Mouse (Mus musculus) embryonic facial prominence, embryonic 15.5 days (tissue): ENCODE data around the gene Padi2. TPM values are rescaled to one million over a fixed set of nuclear protein-coding genes. Genes with fewer than 3 reads are reported as not detected.
A peak's percentile ranks its signal among the peaks of the same experiment; 100 is the strongest.

Source experiments
- ATAC-seq: fragments of 200-750 bp; cut with Nextera tagmentation; 2 replicates; pipeline ENCODE4 v1.8.0; 2017; ENCODE audit warnings: low read depth, moderate TSS enrichment; ENCODE audit not compliant: insufficient number of reproducible peaks, low FRiP score, low TSS enrichment
- H3K27ac ChIP-seq: fragments of 300-500 bp; sonication (generic); replicated peaks from 2 replicates; pipeline ENCODE4 v1.5.1; 2015; ENCODE audit warnings: mild to moderate bottlenecking, inconsistent platforms
- H3K27me3 ChIP-seq: fragments of 300-500 bp; sonication (generic); 2 replicates; pipeline ENCODE4 v1.6.1; 2015; ENCODE audit warnings: inconsistent platforms
- H3K36me3 ChIP-seq: fragments of 300-500 bp; sonication (generic); 2 replicates; pipeline ENCODE4 v1.6.1; 2015; ENCODE audit warnings: mild to moderate bottlenecking, inconsistent platforms
- H3K4me1 ChIP-seq: fragments of 300-500 bp; sonication (generic); 2 replicates; pipeline ENCODE4 v1.6.1; 2015; ENCODE audit warnings: inconsistent platforms
- H3K4me2 ChIP-seq: fragments of 300-500 bp; sonication (generic); replicated peaks from 2 replicates; pipeline ENCODE4 v1.6.1; 2015; ENCODE audit warnings: mild to moderate bottlenecking, inconsistent platforms
- H3K4me3 ChIP-seq: fragments of 300-500 bp; sonication (generic); replicated peaks from 2 replicates; pipeline ENCODE4 v1.5.1; 2015; ENCODE audit warnings: mild to moderate bottlenecking, inconsistent platforms
- H3K9ac ChIP-seq: fragments of 300-500 bp; sonication (generic); 2 replicates; pipeline ENCODE4 v1.6.1; 2015; ENCODE audit warnings: inconsistent platforms
- H3K9me3 ChIP-seq: fragments of 300-500 bp; sonication (generic); replicated peaks from 2 replicates; pipeline ENCODE4 v1.6.1; 2016; ENCODE audit warnings: inconsistent platforms
- WGBS: fragments of 180-500 bp; shearing (Covaris S2); methylation state at CpG from one replicate; pipeline ENCODE4 v1.1.7; 2015; 5-methylcytosine and 5-hydroxymethylcytosine counted together
- polyA plus RNA-seq: library from polyadenylated mRNA; unstranded; fragments of >200 nt; fragmentation: Nextera tagmentation; extraction: Ambion mirVana; gene quantifications from 2 replicates; pipeline ENCODE4 v1.2.1, GENCODE M21; 2015

The Padi2 gene
- polyA plus RNA-seq, 1 experiment from 2014 or later: 15.3 TPM

DNA sequence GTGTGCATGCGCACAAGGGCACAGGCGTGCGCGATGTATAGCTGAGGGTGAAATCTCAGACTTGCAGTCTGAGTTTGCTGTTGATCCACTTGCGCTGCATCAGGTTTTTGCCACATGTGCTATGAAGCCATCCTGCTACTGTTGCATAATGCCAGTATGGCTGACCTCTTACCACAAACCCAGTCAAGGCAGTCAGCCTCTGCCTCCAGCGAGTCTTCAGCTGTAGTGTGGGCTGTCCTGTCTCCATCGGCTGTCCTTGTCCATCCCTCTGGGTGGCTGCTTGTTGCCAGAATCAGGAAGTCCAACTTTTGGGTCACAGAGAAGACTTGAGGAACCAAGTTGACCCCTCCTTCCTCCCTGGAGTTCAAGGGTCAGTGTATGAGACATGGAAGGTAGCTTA lies 69.2 kb downstream of the Padi2 start:
- WGBS: 90% methylated on average over 7 of the region's 7 CpGs
- Histone ChIP-seq H3K4me2 (no peak overlapping the region), H3K4me1 (0 out of 2 replicates have a peak, but pooled peaks cover 8% of the 10 kb centered on the region), H3K4me3 (no peak overlapping the region), H3K27ac (no peak overlapping the region), H3K9me3 (no peaks in the 10 kb centered on the region), H3K9ac (no peak overlapping the region), H3K27me3 (no peaks in the 10 kb centered on the region), H3K36me3 (peaks cover 97% of the 10 kb centered on the region)
- ATAC-seq: no peak

DNA sequence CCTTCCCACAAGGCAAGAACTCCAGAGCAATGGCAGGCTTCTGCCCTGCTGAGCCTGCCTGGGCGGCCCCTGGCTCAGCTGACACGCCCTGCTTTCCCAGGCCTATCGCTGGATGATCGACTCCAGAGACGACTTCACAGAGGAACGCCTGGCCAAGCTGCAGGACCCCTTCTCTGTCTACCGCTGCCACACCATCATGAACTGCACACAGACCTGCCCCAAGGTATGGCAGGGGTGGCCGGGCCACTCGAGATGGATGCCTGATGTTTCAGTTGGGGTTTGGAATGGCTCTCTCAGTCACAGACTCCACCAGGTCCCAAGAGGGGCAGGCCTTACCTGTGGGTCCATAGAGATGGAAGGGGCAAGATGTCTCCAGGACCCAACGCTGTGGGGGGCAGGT lies 71.1 kb downstream of the Padi2 start:
- 0 out of 2 replicates have a peak, but pooled peaks cover 8% of the 10 kb centered on the region for H3K4me1 ChIP-seq
- 71% methylated on average over 10 of the region's 10 CpGs for WGBS
- 0 out of 2 replicates have a peak, but pooled peaks cover 5% of the 10 kb centered on the region for H3K9me3 ChIP-seq

DNA sequence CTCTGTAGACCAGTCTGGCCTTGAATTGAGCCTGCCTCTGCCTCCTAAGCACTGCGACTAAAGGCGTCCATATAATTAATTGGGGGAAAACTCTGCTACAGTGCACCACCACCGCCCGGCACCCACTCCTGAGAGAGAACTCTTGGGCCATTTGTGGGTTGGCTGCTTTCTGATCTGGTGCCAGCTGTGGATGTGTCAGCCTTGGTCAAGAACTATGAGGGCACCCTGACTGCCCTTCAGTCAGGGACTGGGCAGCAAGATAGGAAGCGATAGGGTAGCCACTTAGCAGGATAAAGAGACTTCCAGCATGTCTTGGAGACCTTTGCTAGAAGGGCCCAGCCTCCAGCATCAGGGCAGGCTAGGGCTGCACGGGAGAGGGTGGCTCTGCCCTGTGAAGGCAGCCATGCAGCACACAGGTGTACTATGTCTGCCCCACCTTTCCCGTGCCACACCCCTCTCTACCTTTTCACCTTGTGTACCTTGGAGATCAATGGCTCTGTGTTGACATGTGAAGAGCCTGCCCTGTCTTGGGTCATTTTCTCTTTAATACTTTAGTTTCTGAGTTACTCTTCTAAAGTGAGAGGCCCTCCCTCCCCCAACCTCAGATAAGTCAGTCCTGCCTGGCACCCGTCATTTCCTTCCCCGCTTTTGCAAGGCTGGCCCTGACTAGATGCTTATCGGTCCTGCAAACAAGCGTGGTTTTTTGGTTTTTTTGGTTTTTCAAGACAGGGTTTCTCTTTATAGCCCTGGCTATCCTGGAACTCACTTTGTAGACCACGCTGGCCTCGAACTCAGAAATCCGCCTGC lies 71.9 kb downstream of the Padi2 start:
- WGBS: 82% methylated on average over 14 of the region's 14 CpGs
- Histone ChIP-seq H3K27me3 (no peaks in the 10 kb centered on the region), H3K4me2 (no peak overlapping the region; the same call in 1 of the 2 replicates), H3K27ac (no peak overlapping the region; the same call in 1 of the 2 replicates), H3K36me3 (peaks cover 72% of the 10 kb centered on the region), H3K4me3 (no peak overlapping the region), H3K9ac (no peak overlapping the region), H3K4me1 (peaks cover 12% of the 10 kb centered on the region), H3K9me3 (0 out of 2 replicates have a peak, but pooled peaks cover 5% of the 10 kb centered on the region)
- ATAC-seq: no peak

More for the DNA sequence above, 71.1 kb downstream of the Padi2 start:
- H3K27ac ChIP-seq: no peak overlapping the region; the same call in 1 of the 2 replicates
- peaks cover 80% of the 10 kb centered on the region for H3K36me3 ChIP-seq
- H3K4me2 ChIP-seq: no peak overlapping the region
- no peak overlapping the region for H3K9ac ChIP-seq
- ATAC-seq: no peak
- H3K4me3 ChIP-seq: no peak overlapping the region
- H3K27me3 ChIP-seq: no peaks in the 10 kb centered on the region

DNA sequence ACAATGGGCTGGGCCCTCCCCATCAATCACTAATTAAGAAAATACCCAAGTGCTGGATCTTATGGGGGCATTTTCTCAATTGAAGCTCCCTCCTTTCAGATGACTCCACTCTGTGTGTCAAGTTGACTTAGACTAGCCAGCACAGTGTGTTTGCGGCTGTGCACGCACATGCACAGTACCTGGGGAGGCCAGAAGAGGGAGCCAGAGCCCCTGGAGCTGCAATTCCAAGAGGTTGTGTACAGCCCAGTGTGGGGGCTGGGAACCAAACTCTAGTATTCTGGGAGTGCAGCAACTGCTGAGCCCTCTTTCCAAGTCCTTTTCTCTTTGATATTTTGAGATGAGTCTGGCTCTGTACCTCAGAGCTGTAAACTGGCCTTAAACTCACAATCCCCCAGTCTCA lies 75.5 kb downstream of the Padi2 start:
- Histone ChIP-seq H3K4me1 (peaks cover 33% of the 10 kb centered on the region), H3K9ac (no peak overlapping the region), H3K9me3 (0 out of 2 replicates have a peak, but pooled peaks cover 5% of the 10 kb centered on the region), H3K27ac (no peak overlapping the region), H3K36me3 (peaks cover 38% of the 10 kb centered on the region), H3K4me3 (no peak overlapping the region), H3K27me3 (no peaks in the 10 kb centered on the region), H3K4me2 (no peak overlapping the region)
- WGBS: 85% methylated on average over 2 of the region's 2 CpGs
- ATAC-seq: no peak

DNA sequence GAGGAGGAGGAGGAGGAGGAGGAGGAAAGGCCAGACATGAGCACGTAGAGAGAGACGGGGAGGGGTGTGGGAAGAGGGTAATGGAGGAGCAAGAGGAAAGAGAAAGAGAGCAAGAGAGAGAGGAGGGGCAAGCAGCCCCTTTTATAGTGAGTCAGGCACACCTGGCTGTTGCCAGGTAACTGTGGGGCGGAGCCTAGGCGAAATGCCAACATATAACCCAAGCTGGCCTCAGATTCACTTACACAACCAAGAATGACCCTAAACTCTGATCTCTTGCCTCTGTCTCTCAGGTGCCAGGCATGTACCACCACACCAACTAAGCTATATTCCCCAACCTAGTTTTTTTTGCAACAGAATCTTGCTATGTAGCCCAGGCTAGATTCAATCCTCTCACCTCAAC lies 76.7 kb downstream of the Padi2 start:
- ATAC-seq: no peak
- no peak overlapping the region for H3K9ac ChIP-seq
- H3K27ac ChIP-seq: peak overlapping the region; percentile 82
- no peak overlapping the region for H3K4me3 ChIP-seq
- no peak overlapping the region for H3K4me2 ChIP-seq
- peaks cover 27% of the 10 kb centered on the region for H3K36me3 ChIP-seq
- H3K4me1 ChIP-seq: peaks cover 34% of the 10 kb centered on the region
- WGBS: 34% methylated on average over 4 of the region's 4 CpGs
- 0 out of 2 replicates have a peak, but pooled peaks cover 5% of the 10 kb centered on the region for H3K9me3 ChIP-seq
- H3K27me3 ChIP-seq: no peaks in the 10 kb centered on the region

DNA sequence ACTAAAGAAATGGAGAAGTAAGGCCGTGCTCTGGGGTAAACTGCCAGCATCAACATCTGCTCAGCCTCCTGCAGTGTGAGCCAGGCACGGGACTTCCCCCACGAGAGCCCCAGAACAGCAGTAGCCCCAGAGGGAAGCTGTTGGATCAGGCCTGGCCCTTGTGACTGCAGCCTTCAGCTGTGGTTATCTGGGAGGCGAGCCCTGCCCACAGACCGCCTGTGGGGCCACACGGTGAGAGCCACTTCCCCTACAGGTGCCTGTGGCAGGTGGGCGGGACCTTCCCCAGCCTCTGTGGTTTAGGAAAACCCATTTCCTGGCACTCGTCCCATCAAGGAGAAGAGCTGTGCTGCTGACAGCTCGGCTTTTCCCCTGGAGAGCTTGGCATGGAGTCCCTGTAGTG lies 77.3 kb downstream of the Padi2 start:
- Histone ChIP-seq H3K9me3 (0 out of 2 replicates have a peak, but pooled peaks cover 5% of the 10 kb centered on the region), H3K36me3 (peaks cover 20% of the 10 kb centered on the region), H3K4me1 (peaks cover 41% of the 10 kb centered on the region), H3K27ac (peak overlapping the region; percentile 82), H3K4me2 (no peak overlapping the region; the same call in 1 of the 2 replicates), H3K27me3 (no peaks in the 10 kb centered on the region), H3K9ac (no peak overlapping the region), H3K4me3 (no peak overlapping the region)
- WGBS: 9% methylated on average over 9 of the region's 9 CpGs
- peak; percentile 48 for ATAC-seq

DNA sequence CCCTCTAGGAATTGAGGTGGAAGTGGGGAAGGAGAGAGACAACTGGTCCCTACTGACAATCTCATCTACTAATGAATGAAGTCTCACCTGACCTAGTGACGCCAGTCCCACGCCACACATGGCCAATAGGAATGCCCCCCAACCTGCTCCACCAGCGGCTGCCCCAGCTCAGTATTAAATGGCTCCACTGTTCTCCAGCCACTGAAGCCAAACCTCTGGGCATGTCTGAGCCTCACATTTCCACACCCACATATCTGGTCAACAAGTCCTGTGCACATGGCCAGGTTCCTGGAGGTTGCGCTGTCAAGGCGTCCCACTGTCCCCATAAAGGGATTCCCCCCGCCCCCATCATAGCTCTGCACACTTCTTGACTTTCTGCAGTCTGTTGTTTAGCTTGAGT lies 78.4 kb downstream of the Padi2 start:
- 74% methylated on average over 6 of the region's 6 CpGs for WGBS
- H3K36me3 ChIP-seq: peaks cover 9% of the 10 kb centered on the region
- no peak overlapping the region for H3K4me2 ChIP-seq
- 0 out of 2 replicates have a peak, but pooled peaks cover 5% of the 10 kb centered on the region for H3K9me3 ChIP-seq
- H3K4me1 ChIP-seq: peaks cover 48% of the 10 kb centered on the region
- no peak overlapping the region for H3K4me3 ChIP-seq
- H3K9ac ChIP-seq: no peak overlapping the region
- no peak overlapping the region for H3K27ac ChIP-seq
- no peaks in the 10 kb centered on the region for H3K27me3 ChIP-seq
- ATAC-seq: no peak

DNA sequence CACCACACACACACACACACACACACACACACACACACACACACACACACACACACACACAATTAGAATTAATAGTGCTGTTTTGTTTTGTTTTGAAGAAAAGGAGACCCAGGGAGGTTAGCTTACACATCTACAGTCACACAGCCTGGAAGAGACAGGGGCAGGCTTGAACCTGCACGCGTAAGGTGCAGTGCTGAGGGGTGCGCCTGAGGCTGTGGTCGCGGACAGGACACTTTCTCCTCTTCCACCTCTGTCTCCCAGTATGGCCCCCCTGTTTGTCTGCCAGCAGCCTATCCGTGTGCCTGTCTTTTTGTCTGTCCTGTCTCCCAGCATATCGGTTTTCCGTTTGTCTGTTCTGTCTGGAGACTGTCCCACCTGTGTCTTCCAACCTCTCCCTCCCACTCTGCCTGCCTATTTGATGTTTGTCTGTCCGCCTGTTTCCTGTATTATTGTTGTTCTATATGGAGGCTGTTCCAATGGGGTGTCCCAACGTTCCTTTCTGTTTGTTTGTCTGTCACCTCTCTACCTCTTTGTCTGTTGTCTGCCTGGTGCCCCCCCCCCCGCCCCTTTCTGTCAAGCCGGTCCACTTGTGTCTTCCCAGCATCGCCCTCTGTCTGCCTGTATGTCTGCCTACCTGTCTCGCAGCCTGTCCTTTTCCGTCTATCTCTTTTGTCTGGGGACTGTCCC lies 80.0 kb downstream of the Padi2 start:
- 22% methylated on average over 15 of the region's 15 CpGs for WGBS
- H3K9ac ChIP-seq: 0 out of 2 replicates have a peak overlapping the region, but pooled peaks have one; percentile 65
- peak overlapping the region; percentile 76 for H3K4me2 ChIP-seq
- no peak overlapping the region for H3K27ac ChIP-seq
- H3K4me3 ChIP-seq: peak overlapping the region; percentile 85
- ATAC-seq: no peak
- H3K27me3 ChIP-seq: no peaks in the 10 kb centered on the region
- no peaks in the 10 kb centered on the region for H3K36me3 ChIP-seq
- H3K4me1 ChIP-seq: peaks cover 55% of the 10 kb centered on the region
- 0 out of 2 replicates have a peak, but pooled peaks cover 5% of the 10 kb centered on the region for H3K9me3 ChIP-seq

DNA sequence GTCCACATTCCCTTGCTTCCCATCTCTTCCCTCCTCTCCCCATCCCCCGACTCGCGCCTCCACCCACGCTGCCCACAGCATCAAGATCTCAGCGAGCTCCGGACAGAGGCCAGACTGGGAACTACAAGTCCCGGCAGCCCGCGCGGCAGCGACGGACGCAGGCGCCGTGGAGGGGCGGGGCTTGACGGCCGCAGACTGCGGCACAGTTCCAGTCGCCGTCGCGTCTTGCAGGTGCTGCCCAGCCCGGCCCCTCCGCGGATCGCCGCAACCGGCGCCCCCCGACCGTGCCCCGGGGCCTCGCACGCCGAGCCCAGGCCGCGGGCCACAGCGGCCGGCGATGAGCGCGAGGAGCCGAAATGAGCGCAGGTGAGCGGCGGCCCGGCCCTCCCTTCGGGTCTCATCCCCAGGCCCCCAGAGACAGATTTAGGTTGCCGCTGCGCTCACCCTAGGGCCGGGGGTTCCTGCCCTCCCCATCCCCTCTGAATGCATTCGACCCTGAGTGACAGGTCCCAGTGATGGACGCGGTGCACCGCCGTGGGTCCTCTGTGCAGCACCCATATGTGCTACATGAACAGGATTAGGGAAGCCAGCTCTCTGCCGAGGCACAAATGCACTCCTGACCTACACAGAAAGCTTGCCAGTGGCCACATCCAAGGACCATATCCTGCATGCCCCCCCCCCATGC lies 80.7 kb downstream of the Padi2 start, which contains the start of gene Atp13a2:
Gene Atp13a2, plus strand, starts transcription at position 163 of the 685 bp plus-strand sequence.
- H3K9me3 ChIP-seq: no peaks in the 10 kb centered on the region
- ATAC-seq: peak; percentile 82
- peak within 1 kb of the TSS; percentile 85 for H3K4me3 ChIP-seq
- peak within 1 kb of the TSS; percentile 0; the same call in 1 of the 2 replicates for H3K27ac ChIP-seq
- peaks cover 55% of the 10 kb centered on the region for H3K4me1 ChIP-seq
- under 1% methylated on average over 52 of the region's 58 CpGs for WGBS
- H3K9ac ChIP-seq: peak within 1 kb of the TSS; percentile 65
- H3K27me3 ChIP-seq: no peaks in the 10 kb centered on the region
- peak within 1 kb of the TSS; percentile 76 for H3K4me2 ChIP-seq
- no peaks in the 10 kb centered on the region for H3K36me3 ChIP-seq

DNA sequence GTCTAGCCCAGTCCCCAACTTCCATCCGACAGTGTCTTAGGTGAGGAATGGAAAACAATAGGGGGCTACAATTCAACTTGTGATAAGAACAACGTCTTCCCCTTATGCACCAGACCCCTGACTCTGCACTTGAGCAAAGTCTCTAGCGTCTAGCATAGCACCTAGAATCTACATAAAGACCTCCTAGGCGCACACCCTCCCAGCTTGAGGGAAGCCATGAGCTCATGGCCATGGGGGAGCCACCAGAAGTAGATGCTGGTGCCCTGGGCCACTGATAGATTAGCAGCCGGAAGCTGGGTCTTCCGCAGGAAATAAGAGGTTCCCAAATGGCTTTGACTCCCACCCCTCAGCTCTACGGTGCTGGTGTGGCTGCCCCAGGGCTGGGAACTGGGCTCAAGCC lies 81.3 kb downstream of the Padi2 start:
- peak overlapping the region; percentile 65 for H3K9ac ChIP-seq
- 30% methylated on average over 7 of the region's 7 CpGs for WGBS
- no peaks in the 10 kb centered on the region for H3K9me3 ChIP-seq
- peaks cover 6% of the 10 kb centered on the region for H3K36me3 ChIP-seq
- peak overlapping the region; percentile 85 for H3K4me3 ChIP-seq
- peak overlapping the region; percentile 76 for H3K4me2 ChIP-seq
- no peak for ATAC-seq
- peaks cover 55% of the 10 kb centered on the region for H3K4me1 ChIP-seq
- H3K27ac ChIP-seq: peak overlapping the region; percentile 0; the same call in 1 of the 2 replicates
- H3K27me3 ChIP-seq: no peaks in the 10 kb centered on the region
